Mouse (Mus musculus) thymus, adult 2 months (tissue): Measurements from ENCODE around the gene Lrch1. TPM values are rescaled to one million over a fixed set of nuclear protein-coding genes. Genes with fewer than 3 reads are reported as not detected.

Experiments used
- DNase-seq: peaks from one replicate; pipeline ENCODE4 v3.0.0; 2021
- H3K27ac ChIP-seq: fragments of 200-500 bp; 2 replicates; pipeline ENCODE4 v1.5.1; 2012; ENCODE audit warnings: low read length, control low read depth; ENCODE audit not compliant: control insufficient read depth, insufficient read depth
- H3K27me3 ChIP-seq: fragments of 200-500 bp; 2 replicates; pipeline ENCODE4 v1.6.1; 2012; ENCODE audit warnings: mild to moderate bottlenecking, low read length, moderate library complexity, mixed read lengths; ENCODE audit not compliant: control insufficient read depth, insufficient read depth
- H3K36me3 ChIP-seq: fragments of 200-500 bp; 2 replicates; pipeline ENCODE4 v1.6.1; 2012; ENCODE audit warnings: mild to moderate bottlenecking, low read length, moderate library complexity; ENCODE audit not compliant: control insufficient read depth, insufficient read depth
- H3K4me1 ChIP-seq: fragments of 200-500 bp; replicated peaks from 2 replicates; pipeline ENCODE4 v1.6.1; 2012; ENCODE audit warnings: low read length; ENCODE audit not compliant: control insufficient read depth, insufficient read depth
- H3K4me3 ChIP-seq: fragments of 200-500 bp; 2 replicates; pipeline ENCODE4 v1.5.1; 2012; ENCODE audit warnings: mild to moderate bottlenecking, low read length, control low read depth, moderate library complexity; ENCODE audit not compliant: control insufficient read depth, insufficient read depth
- CTCF ChIP-seq: fragments of 200-500 bp; IDR thresholded peaks from 2 replicates; pipeline ENCODE4 v1.5.1; 2012; ENCODE audit warnings: mild to moderate bottlenecking, control low read depth, low read length, moderate library complexity, borderline replicate concordance; ENCODE audit not compliant: control insufficient read depth, poor library complexity, insufficient read depth; ENCODE audit errors: extremely low read depth
- POLR2A ChIP-seq: fragments of 200-500 bp; IDR thresholded peaks from 2 replicates; pipeline ENCODE4 v1.6.1; 2012; ENCODE audit warnings: mild to moderate bottlenecking, low read length, control low read depth, moderate library complexity; ENCODE audit not compliant: control insufficient read depth, poor library complexity, insufficient read depth; ENCODE audit errors: extremely low read depth
- WGBS: fragments of 180-500 bp; shearing (Covaris S2); methylation state at CpG from one replicate; pipeline ENCODE4 v1.1.7; 2018; 5-methylcytosine and 5-hydroxymethylcytosine counted together
- polyA plus RNA-seq: library from polyadenylated mRNA; depleted of rRNA; stranded (reverse); fragments of >200 nt; gene quantifications from 2 replicates; pipeline ENCODE4 v1.2.3, GENCODE M21; 2012

Gene Lrch1
- polyA plus RNA-seq, 1 experiment, result 27.5 TPM

GRCm38 (mm10) chr14:74948426-74949240, 957 bp upstream of the Lrch1 start:
- H3K4me3 ChIP-seq, result no peak overlapping the region
- H3K27ac ChIP-seq, result no peak overlapping the region; the same call in 1 of the 2 replicates
- no peaks in the 10 kb centered on the region for H3K27me3 ChIP-seq
- no peaks in the 10 kb centered on the region for H3K36me3 ChIP-seq
- peak; percentile 83; the same call in 1 of the 2 replicates for TF ChIP-seq CTCF
- no peak for TF ChIP-seq POLR2A
- H3K4me1 ChIP-seq, result peaks cover 16% of the 10 kb centered on the region
- WGBS, result 30% methylated on average over 14 of the region's 14 CpGs
- DNase-seq, result peak; percentile 72

DNA sequence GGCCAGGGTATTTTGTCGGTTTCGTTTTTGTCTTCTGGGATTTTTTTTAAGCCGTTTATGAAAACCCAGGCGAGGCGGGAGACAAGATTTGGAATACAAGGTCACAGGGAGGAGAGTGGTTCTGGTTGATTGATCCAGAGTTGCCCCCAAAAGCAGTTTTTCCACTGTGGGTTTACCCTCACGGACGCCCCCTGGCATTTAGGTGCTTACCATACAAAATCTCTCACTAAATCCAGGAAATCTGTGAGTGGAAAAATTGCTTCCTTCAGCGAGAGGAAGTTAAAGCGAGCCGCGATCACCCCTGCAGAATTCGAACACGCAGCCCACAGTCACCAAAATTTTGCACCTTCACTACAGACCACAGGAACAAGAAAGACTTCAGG, 329 bp upstream of the Lrch1 start:
- no peaks in the 10 kb centered on the region for H3K27me3 ChIP-seq
- peak overlapping the region; percentile 93 for H3K4me3 ChIP-seq
- no peak for DNase-seq
- peaks cover 21% of the 10 kb centered on the region for H3K4me1 ChIP-seq
- H3K36me3 ChIP-seq, result no peaks in the 10 kb centered on the region
- peak overlapping the region; percentile 32; the same call in 1 of the 2 replicates for H3K27ac ChIP-seq
- TF ChIP-seq CTCF (no peak), POLR2A (no peak)
- 5% methylated on average over 13 of the region's 13 CpGs for WGBS

DNA sequence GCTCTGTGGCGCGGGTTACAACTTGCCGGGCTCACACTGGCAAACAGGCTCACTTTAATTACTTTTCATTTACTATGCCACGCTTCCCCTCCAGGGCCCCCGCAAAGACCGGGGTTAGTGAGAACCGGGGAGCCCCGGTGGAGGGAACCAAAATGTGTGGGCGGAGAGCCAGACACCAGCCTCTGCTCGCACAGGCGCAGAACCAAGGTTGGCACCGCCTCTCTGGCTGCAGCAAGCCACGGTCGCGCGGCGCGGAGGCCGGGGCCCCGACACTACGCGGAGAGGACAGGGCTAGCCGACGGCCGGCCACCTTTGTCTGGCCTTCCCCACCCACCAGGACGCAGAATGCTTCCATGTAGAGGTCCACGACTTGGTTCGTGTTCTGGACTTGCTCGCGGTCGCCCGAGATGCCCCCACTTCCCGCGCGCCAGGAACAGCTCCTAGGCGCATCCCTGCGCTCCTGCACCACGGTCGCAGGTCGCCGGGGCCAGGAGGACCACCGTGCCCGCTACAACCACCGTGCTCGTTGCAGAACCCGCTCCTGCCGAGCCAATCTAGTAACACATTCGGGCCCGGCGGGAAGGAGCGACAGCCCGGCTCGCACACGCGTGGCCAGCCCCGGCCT, 813 bp downstream of the Lrch1 start:
- WGBS, result under 1% methylated on average over 56 of the region's 56 CpGs

GRCm38 (mm10) chr14:74946321-74946750, 1.3 kb downstream of the Lrch1 start:
- H3K27ac ChIP-seq, result peak overlapping the region; percentile 92
- H3K4me1 ChIP-seq, result peaks cover 29% of the 10 kb centered on the region
- WGBS, result 1% methylated on average over 13 of the region's 13 CpGs
- no peak for DNase-seq
- H3K36me3 ChIP-seq, result no peaks in the 10 kb centered on the region
- TF ChIP-seq POLR2A (no peak), CTCF (0 out of 2 replicates have a peak, but pooled peaks have one; percentile 2)
- no peaks in the 10 kb centered on the region for H3K27me3 ChIP-seq
- H3K4me3 ChIP-seq, result peak overlapping the region; percentile 93

More for the DNA sequence above, 813 bp downstream of the Lrch1 start:
- TF ChIP-seq CTCF (peak; percentile 16; the same call in 1 of the 2 replicates), POLR2A (peak; percentile 35; the same call in 1 of the 2 replicates)
- Histone ChIP-seq H3K27me3 (no peaks in the 10 kb centered on the region), H3K4me3 (peak overlapping the region; percentile 93), H3K36me3 (no peaks in the 10 kb centered on the region), H3K27ac (peak overlapping the region; percentile 92), H3K4me1 (peaks cover 29% of the 10 kb centered on the region)
- peak; percentile 87 for DNase-seq

DNA sequence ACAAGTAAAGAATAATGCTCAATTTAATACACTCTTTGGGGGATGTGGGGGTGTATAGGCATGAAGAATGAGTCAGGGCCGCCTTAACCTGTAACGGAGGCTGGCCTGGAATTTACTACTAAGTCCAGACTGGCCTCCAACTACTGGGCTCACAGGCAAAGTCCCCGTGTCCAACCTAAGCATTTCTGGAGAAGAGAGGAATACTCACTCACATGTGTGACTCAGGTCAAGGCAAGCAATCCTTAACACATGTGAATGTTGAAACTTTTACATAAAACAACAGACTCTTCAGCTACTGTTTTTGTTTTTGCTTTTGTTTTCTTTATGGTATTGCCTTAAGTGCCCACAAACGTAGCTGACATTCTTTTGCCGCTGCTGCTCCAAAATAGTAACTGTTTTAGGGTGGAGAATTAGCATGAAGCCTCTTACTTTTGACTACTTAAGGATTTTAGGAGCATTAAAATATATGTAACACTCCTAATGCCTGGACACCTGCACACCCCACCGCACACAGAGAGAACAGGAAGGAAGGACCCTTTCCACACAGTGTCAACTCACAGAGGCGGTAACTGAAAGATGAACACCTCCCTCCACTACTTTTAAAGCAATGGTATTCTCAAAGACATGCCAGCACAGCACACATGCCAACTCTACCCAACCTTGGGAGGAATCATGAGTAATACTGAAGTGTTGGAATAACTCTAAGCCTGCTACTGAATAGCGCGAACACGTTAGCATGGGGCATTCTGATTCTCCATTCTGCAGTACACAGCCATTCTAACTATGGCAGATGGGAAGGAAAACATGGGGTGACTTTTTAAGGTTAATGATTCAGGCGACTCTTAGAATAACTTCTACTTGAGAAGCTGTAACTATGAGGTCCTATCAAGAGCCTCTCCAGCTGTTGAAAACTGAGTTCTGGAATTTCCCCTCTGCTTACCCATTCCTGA, 2.1 kb downstream of the Lrch1 start:
- TF ChIP-seq CTCF, result no peak
- H3K4me1 ChIP-seq, result peaks cover 29% of the 10 kb centered on the region
- WGBS, result 25% methylated on average over 11 of the region's 11 CpGs
- H3K27ac ChIP-seq, result peak overlapping the region; percentile 92
- no peaks in the 10 kb centered on the region for H3K36me3 ChIP-seq
- no peak overlapping the region; the same call in 1 of the 2 replicates for H3K4me3 ChIP-seq
- peak; percentile 47 for DNase-seq
- no peaks in the 10 kb centered on the region for H3K27me3 ChIP-seq

DNA sequence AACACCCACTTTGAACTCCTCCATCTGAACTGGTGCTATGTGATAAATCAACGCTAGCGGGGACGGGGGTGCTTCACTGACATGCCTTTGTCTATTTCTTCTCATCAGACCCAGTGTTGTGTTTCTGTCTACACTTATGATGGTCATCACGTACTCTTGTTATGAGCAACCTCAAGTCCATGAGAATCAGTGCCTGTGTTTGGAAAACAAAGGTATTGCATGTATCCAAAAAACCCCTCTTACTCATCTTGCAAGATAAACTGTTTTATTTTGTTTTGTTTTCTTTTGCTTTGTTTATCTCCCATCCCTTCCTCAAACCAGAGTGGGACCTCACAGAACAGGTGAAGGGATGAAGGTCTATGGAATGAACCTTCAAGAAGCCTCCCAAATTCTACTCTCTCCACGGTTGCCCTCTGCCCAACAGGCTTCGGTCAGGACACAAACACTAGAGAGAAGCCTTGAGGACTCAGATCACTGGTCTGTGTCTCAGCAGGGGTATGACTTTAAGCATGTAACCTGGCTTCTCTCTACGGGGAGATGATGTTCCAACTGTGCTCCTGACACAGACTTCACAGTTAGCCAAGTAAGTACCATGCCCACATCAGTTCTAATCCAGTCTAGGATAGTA, 3.4 kb downstream of the Lrch1 start:
- Histone ChIP-seq H3K27ac (no peak overlapping the region), H3K36me3 (no peaks in the 10 kb centered on the region), H3K27me3 (no peaks in the 10 kb centered on the region), H3K4me3 (no peak overlapping the region), H3K4me1 (peaks cover 32% of the 10 kb centered on the region)
- DNase-seq, result no peak
- TF ChIP-seq POLR2A (no peak), CTCF (no peak)
- WGBS, result 87% methylated on average over 7 of the region's 7 CpGs
